Mouse (Mus musculus): Measurements from ENCODE around the gene Arv1.

Gene Arv1

DNA sequence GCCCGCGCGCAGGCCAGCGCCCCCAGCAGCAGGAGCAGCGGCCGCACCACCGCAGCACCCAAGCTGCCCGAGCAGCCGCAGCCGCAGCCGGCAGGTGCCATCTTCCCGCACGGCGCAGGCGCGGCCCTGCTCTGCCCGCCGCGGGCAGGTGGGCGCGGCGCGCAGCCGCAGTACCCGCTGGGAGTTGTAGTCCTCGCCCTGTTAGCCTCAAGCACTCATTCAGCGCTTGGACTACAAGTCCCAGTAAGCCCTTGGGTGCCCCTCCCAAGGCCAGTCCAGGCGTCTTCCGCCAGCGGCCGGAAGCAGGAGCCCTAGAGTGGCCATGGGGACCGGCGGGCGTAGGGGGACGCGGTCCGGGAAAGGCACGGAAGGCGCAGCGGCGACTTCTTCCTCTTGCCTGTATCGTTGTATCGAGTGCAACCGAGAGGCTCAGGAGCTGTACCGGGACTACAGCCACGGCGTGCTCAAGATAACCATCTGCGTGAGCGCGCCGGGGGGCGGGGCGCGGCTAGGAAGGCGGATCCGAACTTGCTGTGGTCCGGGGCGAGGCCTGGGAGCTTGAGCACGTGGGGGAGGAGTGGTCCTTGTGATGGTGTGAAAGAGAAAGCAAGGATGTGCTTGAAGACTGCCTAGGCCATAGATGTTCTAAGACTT is at the start of gene Arv1, which contains the start of gene Ttc13:
Gene Arv1 (plus strand): TSS at position 278 of the 654 bp plus-strand sequence.
Gene Ttc13 (minus strand): TSS at position 122 of the 654 bp plus-strand sequence.
- DNase-seq (ENCODE audit: low spot score in 2 of 2): peak; percentile 95 to 96

DNA sequence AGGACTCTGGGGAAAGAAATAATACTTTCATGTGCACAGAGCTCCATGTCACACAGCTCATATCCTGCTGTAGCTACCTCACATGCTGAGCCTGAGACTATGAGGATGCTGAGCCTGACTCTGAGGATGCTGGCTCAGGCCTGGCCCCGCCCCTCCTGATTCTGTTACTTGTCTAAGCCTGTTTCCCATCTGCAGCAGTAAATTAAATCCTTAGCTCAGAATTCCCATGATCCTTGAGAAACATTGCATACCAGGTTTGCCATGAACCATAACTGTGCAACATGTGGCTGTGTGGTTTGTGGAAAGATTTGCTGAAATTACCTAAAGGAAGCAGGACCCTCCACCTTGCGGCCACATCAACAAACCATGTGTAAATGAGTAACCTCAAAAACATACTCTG is 49.6 kb upstream of the Arv1 start:
- DNase-seq (ENCODE audit: low spot score in 2 of 2): no peak

DNA sequence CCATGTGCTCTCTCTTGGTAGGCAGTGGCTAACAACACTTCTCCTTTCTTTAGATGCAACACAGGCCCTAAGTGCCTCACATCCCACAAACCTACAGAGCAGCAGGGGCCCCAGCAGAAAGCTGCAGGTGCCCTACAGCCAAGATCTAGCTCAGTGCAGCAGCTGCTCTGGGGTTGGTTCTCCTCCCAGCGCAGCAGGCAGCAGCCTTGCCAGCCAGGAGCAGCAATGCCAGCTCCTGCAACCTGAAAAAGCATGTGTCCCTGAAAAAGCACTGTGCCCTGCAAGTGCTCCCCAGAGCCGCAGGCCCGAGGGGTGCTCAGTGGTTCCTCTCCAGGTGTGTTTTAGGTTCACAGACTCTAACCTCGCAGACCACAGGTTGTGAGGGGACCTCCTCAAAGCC is 45.3 kb upstream of the Arv1 start:
- DNase-seq (ENCODE audit: low spot score in 2 of 2): no peak

DNA sequence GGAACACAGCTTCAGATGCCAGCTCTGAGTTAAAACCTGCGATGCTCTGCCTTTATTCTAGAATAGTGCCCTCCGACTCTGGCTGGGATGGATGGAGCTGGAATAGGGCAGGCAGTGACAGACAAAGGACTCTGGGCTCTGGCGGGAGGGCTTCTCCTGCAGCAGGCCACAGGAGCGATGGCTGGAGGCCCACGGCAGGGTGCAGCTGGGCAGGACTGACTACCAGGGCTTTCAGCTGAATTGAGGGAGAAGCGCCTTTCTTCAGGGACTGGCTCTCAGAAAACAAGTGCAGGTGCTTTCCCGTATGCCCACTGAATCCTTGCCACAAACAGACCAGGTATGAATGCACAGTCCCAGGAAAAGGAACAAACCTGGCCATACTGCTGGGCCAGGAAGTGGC is 44.9 kb upstream of the Arv1 start:
- no peak for DNase-seq (ENCODE audit: low spot score in 2 of 2)

DNA sequence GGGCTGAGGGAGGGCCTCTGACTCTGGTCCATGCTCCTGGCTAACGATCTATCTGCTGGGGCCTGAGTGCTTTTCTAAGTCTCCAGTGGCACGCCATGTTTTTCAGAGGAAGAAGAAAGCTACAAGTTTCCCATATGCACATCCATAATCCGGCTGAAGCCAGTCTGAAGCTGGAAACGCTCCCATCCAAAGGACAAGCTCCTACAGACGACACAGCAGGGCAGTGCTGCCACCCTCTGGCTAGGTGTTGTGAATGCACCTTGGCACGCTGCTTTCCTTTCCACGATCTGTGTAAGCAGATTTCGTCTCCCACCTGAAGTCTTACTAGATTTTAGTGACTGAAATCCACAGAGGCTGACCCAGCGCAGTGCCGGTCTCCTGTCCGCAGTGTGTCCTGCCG is 44.5 kb upstream of the Arv1 start:
- peak in 1 of 2 experiments; percentile 15 for DNase-seq (ENCODE audit: low spot score in 2 of 2)

DNA sequence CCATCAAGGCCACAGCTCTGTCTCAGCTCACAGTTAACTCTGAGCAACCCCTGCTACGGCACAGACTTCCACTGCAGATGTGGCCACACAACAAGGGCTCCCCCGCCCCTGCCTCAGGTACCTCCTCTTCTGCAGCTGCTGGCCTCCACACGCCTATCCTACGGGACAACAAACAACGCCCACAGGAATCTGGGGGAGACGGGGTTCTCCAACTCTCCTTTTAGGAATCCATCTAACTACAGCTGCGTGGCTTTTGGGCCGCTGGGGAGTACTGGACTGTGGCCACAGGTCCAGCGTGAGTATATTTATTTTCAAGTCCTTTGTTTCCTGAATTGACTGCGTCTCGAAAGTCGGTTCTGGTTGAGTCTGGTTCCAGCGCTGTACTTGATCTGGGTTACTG is 43.7 kb upstream of the Arv1 start:
- no peak for DNase-seq (ENCODE audit: low spot score in 2 of 2)

DNA sequence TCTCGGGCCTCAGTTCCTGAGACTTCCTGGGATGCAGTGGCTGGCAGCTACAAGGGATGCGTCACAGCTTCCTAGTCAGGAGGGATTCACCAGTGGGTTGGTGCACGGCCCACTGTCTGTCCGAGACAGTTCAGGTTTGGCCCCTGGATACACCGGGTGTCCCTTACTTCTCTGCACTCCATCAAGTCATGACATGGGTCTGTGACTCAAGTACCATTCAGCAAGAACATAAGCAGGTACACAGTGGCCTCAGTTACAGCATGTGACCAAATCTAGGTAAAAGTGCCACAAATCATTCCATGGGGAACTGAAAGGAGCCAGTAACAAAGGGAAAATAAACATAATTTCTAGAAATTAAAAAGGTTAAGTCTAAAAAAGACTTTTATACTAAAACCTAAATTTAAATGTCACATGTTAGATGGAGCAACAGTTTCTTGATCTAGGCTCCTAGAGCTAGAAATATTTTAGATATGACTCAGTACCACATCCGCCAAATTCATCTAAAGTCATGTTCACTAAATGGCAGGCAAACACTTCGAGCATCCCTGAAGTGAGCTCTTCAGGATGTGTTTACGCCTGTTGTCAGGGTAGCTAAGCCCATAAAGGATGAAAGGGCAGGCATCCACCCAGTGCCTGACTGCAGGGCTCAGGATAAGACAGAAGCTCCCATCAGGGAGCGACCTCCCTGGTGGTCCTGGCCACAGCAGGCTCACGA is 40.7 kb upstream of the Arv1 start:
- no peak for DNase-seq (ENCODE audit: low spot score in 2 of 2)

DNA sequence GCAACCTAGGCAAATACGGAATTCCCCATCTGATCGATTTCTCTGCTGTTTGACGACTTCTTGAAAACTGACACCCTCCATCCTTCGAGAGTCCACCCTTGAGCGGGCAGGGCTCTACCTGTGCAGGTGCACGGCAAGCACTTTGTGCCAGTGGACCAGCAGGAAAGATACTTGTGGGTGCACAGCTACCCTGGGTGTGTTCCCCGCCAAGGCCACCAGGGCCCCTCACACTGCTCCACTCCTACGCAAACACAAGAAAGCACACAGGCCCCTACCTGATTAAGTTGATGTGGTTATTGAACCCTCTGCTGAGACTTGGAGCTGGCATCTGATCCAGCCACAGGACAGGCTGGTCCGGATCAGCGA is 40.2 kb upstream of the Arv1 start:
- DNase-seq (ENCODE audit: low spot score in 2 of 2): no peak

DNA sequence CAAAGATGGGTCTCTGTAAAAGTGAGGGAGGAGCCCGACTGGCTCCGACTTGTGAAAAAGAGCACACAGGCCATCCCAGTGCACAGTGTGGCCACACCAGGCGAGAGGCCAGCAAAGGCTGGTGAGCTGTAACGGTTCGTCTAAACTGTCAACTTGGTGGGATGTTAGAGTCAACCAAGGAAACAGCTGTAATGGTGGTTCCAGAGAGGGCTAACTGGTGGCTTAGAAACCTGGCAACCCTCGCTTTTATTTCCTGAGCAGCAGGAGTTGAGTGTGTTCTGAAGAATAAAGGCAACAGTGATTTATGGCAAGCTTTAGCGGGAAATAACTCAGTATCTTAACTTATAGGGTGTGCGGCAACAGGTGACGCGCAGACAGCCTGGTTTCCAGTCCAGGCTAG is 39.7 kb upstream of the Arv1 start:
- DNase-seq (ENCODE audit: low spot score in 2 of 2): no peak

DNA sequence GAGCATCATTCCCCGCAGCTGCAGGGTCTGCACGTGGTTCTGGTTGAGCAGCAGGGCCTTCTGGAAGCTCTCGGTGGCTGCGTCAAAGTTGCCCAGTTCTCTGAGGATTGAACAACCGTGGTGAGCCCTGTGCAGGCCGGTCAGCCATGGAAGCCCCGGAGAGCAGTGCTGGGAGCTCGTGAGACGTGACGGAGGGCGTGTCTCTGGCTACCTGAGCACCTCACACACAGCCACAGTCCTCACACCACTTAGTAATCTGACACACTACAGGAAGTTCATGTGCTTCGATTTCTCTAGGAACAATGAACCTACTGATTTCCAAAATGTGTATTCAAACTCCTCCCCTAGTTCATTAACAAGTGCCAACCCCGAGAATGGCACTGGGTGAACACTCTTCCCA is 33.0 kb upstream of the Arv1 start:
- no peak for DNase-seq (ENCODE audit: low spot score in 2 of 2)

DNA sequence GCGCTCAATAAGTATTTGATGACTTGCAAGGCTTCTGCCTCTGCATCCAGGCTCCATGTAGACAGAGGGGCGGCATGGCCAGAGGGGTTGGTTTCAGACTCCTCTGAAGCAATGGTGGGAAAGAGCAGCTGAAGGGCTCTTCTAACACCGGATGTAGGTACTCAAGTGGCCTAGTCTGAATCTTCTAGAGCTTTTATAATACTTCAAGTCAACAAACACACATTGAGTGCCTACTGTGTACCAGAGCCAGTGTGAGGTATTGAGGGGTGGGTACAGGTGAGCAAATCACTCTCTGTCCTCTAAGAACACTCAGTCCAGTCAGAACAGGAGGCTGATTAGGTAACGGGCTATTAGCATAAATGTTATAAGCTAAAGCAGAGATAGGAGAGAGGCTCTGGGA is 30.2 kb upstream of the Arv1 start:
- no peak for DNase-seq (ENCODE audit: low spot score in 2 of 2)

DNA sequence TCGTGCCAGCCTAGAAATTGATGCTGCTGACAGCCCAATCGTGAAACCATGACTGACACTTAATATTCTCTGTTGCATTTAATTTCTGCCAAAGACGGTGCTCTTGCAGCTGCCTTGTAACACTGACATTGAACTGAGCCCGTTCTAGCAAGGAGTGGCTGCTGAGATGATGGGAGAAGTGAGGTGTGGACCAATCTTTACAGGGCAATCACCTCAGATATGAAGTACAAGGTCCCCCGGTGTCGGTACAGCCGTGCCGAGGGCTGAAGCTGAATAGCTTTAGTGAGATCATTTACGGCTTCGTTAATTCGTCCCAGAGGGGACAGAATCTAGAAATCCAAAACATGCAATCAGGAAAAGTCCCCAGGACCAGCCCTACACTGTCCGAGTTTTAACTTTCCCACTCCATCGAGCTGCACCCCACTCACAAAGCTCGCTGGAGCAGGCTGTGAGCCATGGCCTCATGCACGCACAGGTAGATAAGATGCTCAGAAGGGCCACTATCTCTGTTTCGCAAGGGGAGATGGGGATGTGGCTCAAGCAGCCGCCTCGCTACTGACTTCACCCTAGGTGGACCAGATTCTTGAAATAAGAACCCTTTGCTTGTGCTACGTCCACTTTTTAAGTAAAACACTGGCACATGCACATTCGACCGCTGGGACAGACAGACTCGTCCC is 26.4 kb upstream of the Arv1 start:
- DNase-seq (ENCODE audit: low spot score in 2 of 2): no peak

DNA sequence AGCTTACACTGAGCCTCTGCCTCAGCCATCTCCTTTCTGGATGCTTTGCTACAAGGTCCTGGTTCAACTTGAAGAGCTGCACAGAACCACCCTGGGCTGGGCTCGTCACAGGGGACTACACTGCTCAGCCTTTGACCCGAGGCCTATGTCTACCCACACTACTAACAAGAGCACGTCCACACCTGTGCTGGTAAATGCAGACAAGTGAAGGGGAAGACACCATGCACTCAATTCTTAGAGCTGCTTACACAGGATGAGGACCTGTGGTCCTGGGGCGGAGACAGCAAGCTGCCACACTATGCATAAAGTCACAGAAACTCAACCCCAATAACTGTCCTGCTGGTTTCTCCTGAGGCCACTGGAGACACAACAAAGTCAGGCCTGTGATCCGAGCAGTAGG is 21.7 kb upstream of the Arv1 start:
- DNase-seq (ENCODE audit: low spot score in 2 of 2): no peak

DNA sequence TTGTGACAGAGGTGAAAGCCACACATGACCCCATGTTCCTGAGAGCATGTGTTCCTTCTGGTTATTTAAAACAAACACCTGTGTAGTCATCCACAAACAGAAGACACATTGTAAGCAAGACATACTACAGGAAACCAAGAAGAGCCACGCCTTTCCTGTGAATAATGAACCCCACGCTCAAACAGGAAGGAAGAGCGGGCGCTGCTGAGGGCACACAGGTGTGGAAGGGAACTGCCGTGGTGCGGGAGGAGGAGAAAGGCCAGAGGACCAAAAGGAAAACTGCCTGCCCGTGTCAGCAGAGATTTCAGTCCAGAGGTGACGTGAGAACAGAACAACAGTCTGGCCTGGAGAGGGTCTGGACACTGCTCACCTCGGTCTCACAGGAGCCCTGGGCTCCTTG is 20.9 kb upstream of the Arv1 start:
- peak; percentile 50 to 71 for DNase-seq (ENCODE audit: low spot score in 2 of 2)

DNA sequence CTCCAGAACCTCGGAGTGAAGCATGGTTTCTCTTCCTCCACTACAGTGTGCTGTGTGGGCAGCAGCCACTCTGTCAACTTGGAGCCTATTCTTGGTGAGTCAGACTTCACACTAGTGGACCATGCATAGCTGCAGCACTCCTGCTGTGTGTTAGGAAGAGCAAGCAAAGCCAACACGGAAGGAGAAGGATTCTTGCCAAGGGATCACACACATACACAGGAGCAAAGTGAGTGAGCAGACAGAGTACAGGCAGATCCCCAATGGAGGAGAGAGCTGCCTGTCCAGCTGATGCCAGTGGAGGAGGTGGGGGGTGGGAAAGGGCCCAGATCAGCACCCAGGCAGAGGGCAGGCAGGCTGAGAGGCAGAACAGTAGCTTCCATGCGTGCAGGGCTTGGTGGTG is 19.8 kb upstream of the Arv1 start:
- DNase-seq (ENCODE audit: low spot score in 2 of 2): no peak

DNA sequence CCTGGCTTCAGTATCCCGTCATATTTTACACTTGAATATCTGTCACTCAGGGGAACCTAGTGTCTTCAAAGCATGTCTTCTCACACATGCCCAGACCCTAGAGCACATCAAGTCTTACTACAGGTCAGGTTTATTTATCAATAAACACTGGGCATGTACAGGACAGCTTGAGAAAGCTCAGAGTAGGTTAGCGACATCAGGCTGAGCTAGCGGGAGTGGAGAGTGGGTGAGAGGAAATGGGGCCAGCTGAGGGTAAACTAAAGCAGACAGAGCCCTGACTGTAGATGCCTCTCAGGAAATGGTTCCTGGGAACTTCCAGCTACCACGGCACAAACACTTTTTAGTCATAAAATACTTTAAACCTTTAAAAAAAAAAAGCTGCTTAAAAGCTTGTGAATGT is 18.4 kb upstream of the Arv1 start:
- DNase-seq (ENCODE audit: low spot score in 2 of 2): no peak

DNA sequence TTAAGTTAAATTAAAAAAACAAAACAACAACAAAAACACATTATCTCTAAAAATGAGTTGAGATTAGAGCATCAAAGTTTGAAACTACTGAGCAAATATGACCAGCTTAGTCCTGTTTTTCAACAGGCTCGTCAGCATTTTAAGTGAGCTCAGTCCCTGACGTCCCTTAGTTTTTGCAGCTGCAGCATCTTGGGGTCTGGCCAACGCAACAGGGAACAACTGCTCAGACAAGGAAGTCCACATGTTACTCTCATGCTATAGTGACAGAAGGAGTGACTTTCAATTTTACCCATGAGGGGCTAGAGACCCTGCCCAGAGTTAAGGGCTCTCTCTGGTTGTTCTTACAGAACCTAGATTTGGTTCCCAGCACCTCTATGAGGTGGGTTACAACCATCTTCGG is 17.6 kb upstream of the Arv1 start:
- no peak for DNase-seq (ENCODE audit: low spot score in 2 of 2)

DNA sequence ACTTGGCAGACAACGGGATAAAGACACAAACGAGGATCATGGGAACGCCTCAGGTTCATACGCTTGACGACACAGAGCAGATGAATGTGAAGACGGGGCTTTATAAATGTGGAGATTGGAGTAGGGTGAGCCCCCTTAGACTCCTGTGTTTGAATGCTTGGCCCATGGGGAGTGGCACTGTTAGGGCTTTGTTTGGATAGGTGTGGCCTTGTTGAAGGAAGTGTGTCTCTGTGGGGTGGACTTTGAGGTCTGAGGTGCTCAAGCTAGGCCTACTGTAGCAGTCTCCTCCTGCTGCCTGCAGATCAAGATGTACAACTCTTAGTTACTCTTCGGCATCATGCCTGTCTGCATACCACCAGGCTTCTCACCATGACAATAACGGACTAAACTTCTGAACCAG is 16.1 kb upstream of the Arv1 start:
- no peak for DNase-seq (ENCODE audit: low spot score in 2 of 2)

DNA sequence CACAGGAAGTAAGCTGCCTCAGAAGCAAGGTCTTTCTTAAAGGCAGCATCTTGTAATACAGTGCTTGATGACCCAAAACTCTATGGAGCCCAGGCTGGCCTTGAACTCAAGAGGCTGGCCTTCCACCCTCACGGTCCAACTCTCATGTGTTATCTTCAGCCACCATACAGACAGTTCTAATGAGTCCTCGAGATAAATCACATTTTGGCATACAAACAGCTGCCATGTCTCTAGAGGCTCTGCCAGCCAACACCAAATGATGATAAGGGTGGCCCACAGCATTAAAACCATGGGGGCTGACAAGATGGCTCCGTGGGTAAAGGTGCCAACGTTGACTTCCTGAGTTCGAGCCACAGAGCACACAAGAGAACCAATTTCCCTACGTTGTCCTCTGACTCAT is 8.7 kb upstream of the Arv1 start:
- no peak for DNase-seq (ENCODE audit: low spot score in 2 of 2)

DNA sequence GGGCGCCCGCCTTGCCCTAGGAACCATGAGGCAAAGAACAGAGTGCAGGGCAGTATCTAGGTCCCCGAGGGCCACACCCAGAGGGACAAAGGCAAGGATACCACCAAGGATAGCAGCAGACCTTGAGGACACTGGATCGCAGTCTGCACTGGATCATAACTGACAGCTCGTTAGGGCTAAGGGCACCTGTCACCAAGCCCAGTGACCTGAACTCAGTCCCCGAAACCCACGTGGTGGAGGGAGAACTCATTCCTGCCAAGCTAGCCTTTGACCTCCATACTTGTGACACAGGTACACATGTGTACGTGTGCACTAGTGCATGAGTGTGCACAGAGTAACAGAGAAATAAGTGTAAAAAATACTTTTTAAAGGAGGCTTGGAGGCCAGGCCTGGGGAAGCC is 6.2 kb upstream of the Arv1 start:
- DNase-seq (ENCODE audit: low spot score in 2 of 2): no peak

DNA sequence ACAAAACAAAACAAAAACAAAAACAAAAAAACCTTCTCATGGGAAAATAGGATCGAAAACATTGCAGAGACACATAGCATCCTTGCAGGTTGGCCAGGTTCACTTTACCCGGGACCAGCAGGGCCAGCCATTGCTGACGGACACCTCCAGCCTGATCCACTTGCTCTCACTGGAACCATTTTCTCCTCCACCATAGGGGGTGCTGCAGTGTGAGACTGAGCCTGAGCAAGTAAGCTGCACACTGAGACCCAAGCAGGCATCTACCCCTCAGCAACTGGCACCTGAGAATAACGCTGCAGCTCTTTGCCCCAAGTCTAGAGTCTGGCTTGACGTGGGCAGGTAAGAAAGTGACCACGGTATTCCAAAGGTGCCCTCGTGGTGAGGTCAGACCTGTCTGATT is 1.8 kb upstream of the Arv1 start:
- no peak for DNase-seq (ENCODE audit: low spot score in 2 of 2)

DNA sequence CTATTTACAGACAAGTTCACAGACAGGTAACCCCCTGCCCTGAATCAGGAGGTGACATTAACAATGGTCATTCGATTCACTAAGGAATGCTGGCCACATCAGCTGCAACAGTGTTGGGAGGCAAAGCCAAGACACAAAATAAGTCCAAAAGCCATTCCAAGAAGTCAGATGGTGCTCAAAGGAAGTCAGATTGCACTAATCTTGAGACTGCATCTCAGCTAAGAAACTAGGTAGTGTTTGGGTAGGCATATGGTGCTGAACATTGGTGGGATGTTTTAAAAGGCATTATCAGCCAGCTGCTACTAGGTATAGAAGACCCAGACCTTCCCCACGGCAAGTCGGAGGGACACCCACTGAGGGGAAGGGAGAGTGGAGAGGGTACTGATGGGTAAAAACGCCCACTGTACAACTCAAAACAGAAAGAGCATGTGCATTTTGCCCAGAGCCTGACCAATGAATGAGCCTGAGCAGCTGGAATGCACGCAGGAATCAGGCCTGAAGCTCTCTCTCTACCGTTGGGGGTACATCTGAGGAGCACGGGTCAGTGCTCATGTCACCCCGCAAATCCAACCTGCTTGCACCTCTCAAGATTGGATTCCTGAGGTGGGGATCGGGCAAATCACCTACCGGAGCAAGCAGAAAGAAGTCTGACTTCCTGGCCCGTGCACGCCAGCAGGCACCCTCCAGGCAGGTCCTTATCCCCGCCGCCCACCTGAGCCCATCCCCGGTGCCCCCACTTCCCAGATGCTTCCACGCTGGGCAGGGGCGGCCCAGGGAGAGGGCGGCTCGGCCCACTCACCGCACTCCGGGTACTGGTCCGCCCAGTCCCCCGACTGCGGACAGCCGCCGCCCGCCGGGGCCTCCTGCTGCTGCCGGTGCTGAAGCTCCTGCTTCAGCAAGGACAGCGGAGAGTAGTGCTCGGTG is 739 bp upstream of the Arv1 start:
- DNase-seq (ENCODE audit: low spot score in 2 of 2): no peak

Data from natural killer cell, adult 2 months (primary cell).